Mouse (Mus musculus) heart, postnatal 4 days (tissue): ENCODE results near the gene Artn. TPM values are rescaled to one million over a fixed set of nuclear protein-coding genes. Genes with fewer than 3 reads are reported as not detected.

Experiments
- DNase-seq: peaks from one replicate; pipeline ENCODE4 v3.0.0; 2021
- total RNA-seq, 2 experiments: library from RNA; stranded (reverse); gene quantifications; 2 replicates each; pipeline ENCODE4 v1.2.3; 2021

Artn gene
- total RNA-seq, 2 experiments from 2014 or later = 0.67 to 0.72 TPM

GRCm38 (mm10) chr4:117918261-117918660 lies 11.3 kb downstream of the Artn start:
- peak; percentile 57 for DNase-seq

GRCm38 (mm10) chr4:117917847-117918246 lies 11.7 kb downstream of the Artn start:
- DNase-seq = no peak

- no peak for DNase-seq
These were observed 12.2 kb downstream of the Artn start for GRCm38 (mm10) chr4:117917402-117917801.

GRCm38 (mm10) chr4:117916386-117916785 lies 13.2 kb downstream of the Artn start:
- no peak for DNase-seq

- DNase-seq = no peak
These were observed 14.0 kb downstream of the Artn start for GRCm38 (mm10) chr4:117915489-117916105.

GRCm38 (mm10) chr4:117914591-117915442 lies 14.7 kb downstream of the Artn start, which contains the start of gene Ipo13:
TSS of gene Ipo13 (minus strand) at chr4:117914999.
- peak; percentile 92 for DNase-seq

- no peak for DNase-seq
These were observed 15.5 kb downstream of the Artn start for GRCm38 (mm10) chr4:117914031-117914430.

- DNase-seq = peak; percentile 52
These were observed 16.1 kb downstream of the Artn start for GRCm38 (mm10) chr4:117913421-117913820.

- DNase-seq = no peak
These were observed 16.8 kb downstream of the Artn start for GRCm38 (mm10) chr4:117912685-117913273.

GRCm38 (mm10) chr4:117912131-117912561 lies 17.4 kb downstream of the Artn start:
- DNase-seq = no peak

GRCm38 (mm10) chr4:117908834-117909453 lies 20.6 kb downstream of the Artn start:
- no peak for DNase-seq

- no peak for DNase-seq
These were observed 23.4 kb downstream of the Artn start for GRCm38 (mm10) chr4:117906196-117906595.

GRCm38 (mm10) chr4:117904761-117905160 lies 24.8 kb downstream of the Artn start:
- no peak for DNase-seq

- DNase-seq = no peak
These were observed 25.5 kb downstream of the Artn start for GRCm38 (mm10) chr4:117904094-117904493.

GRCm38 (mm10) chr4:117898111-117898510 lies 31.5 kb downstream of the Artn start:
- no peak for DNase-seq

GRCm38 (mm10) chr4:117896031-117896430 lies 33.5 kb downstream of the Artn start:
- no peak for DNase-seq

GRCm38 (mm10) chr4:117895339-117895738 lies 34.2 kb downstream of the Artn start:
- no peak for DNase-seq

- DNase-seq = no peak
These were observed 35.0 kb downstream of the Artn start for GRCm38 (mm10) chr4:117894601-117895000.

- DNase-seq = peak; percentile 70
These were observed 36.2 kb downstream of the Artn start for GRCm38 (mm10) chr4:117893376-117893775.

GRCm38 (mm10) chr4:117891738-117892161 lies 37.8 kb downstream of the Artn start, which contains the start of gene Dph2:
TSS of gene Dph2 (minus strand) at chr4:117892032.
- peak; percentile 78 for DNase-seq

- DNase-seq = no peak
These were observed 38.8 kb downstream of the Artn start for GRCm38 (mm10) chr4:117890750-117891149.

- no peak for DNase-seq
These were observed 39.5 kb downstream of the Artn start for GRCm38 (mm10) chr4:117890031-117890430.

- DNase-seq = no peak
These were observed 40.1 kb downstream of the Artn start for GRCm38 (mm10) chr4:117889471-117889870.
